32 mouse cellular contexts compared by ENCODE assay signal in genomic region chr1:59862144-59862543, GRCm38 (mm10).
"Had no signal": no experiment of that assay in that cellular context is flagged by ENCODE, and none has a peak within 500 bp of the region (broad histone marks: within the 10 kb centered on the region; RNA-seq: fewer than 3 reads in every experiment).

No protein-coding gene starts in this region.

- H3K9me3 ChIP-seq: limb, embryonic 10.5 days; limb, embryonic 12.5 days; limb, embryonic 13.5 days; limb, embryonic 15.5 days; liver, embryonic 13.5 days; liver, embryonic 15.5 days; lung, embryonic 15.5 days; midbrain, embryonic 10.5 days; midbrain, embryonic 12.5 days; midbrain, embryonic 13.5 days; midbrain, embryonic 15.5 days; neural tube, embryonic 12.5 days had no signal

- H3K27ac ChIP-seq: left cerebral cortex, adult 2 months; limb, embryonic 10.5 days; limb, embryonic 12.5 days; limb, embryonic 13.5 days; limb, embryonic 15.5 days; liver, embryonic 13.5 days; liver, embryonic 14.5 days; liver, embryonic 15.5 days; lung, embryonic 15.5 days; macrophage; midbrain, embryonic 10.5 days; midbrain, embryonic 12.5 days; midbrain, embryonic 13.5 days; midbrain, embryonic 15.5 days; neural tube, embryonic 12.5 days had no signal

- H3K4me1 ChIP-seq: limb, embryonic 10.5 days; limb, embryonic 12.5 days; limb, embryonic 13.5 days; limb, embryonic 15.5 days; liver, embryonic 13.5 days; liver, embryonic 15.5 days; lung, embryonic 15.5 days; megakaryocyte, embryonic 14.5 days; midbrain, embryonic 10.5 days; midbrain, embryonic 12.5 days; midbrain, embryonic 13.5 days; midbrain, embryonic 15.5 days; neural tube, embryonic 12.5 days had no signal

- H3K27me3 ChIP-seq: limb, embryonic 12.5 days; limb, embryonic 13.5 days; limb, embryonic 15.5 days; liver, embryonic 13.5 days; liver, embryonic 15.5 days; lung, embryonic 15.5 days; megakaryocyte, embryonic 14.5 days; midbrain, embryonic 12.5 days; midbrain, embryonic 13.5 days; midbrain, embryonic 15.5 days; neural tube, embryonic 12.5 days had no signal

- DNase-seq: left cerebral cortex, postnatal 4 days; liver; liver, embryonic 13.5 days; liver, postnatal 0 days; lung, adult 18-20 months; lung, adult 2 months; lung, embryonic 14.5 days; lung, postnatal 10 days; lung, postnatal 14 days; lung, postnatal 36 days; lung, postnatal 4 days; midbrain, embryonic 14.5 days had no signal

- H3K4me2 ChIP-seq: limb, embryonic 12.5 days; limb, embryonic 13.5 days; limb, embryonic 15.5 days; liver, embryonic 11.5 days; liver, embryonic 13.5 days; liver, embryonic 15.5 days; lung, embryonic 14.5 days; lung, embryonic 15.5 days; midbrain, embryonic 11.5 days; midbrain, embryonic 12.5 days; midbrain, embryonic 13.5 days; midbrain, embryonic 15.5 days; neural tube, embryonic 12.5 days had no signal

- H3K4me3 ChIP-seq: left cerebral cortex, adult 2 months; limb, embryonic 10.5 days; limb, embryonic 12.5 days; limb, embryonic 13.5 days; limb, embryonic 15.5 days; liver, embryonic 13.5 days; liver, embryonic 15.5 days; lung, embryonic 15.5 days; megakaryocyte, embryonic 14.5 days; midbrain, embryonic 10.5 days; midbrain, embryonic 12.5 days; midbrain, embryonic 13.5 days; midbrain, embryonic 15.5 days; myocyte; neural tube, embryonic 12.5 days had no signal

- H3K9ac ChIP-seq: limb, embryonic 12.5 days; limb, embryonic 13.5 days; limb, embryonic 15.5 days; liver, embryonic 13.5 days; liver, embryonic 14.5 days; liver, embryonic 15.5 days; liver, postnatal 0 days; lung, embryonic 14.5 days; lung, embryonic 15.5 days; midbrain, embryonic 12.5 days; midbrain, embryonic 13.5 days; midbrain, embryonic 15.5 days; neural tube, embryonic 12.5 days had no signal

- ATAC-seq: liver, postnatal 0 days; lung, postnatal 0 days; midbrain, embryonic 13.5 days; midbrain, embryonic 15.5 days; midbrain, embryonic 16.5 days had no signal
